Mouse (Mus musculus) layer of hippocampus, adult 2 months (tissue): ENCODE measurements around the gene Sec24a. TPM values are rescaled to one million over a fixed set of nuclear protein-coding genes. Genes with fewer than 3 reads are reported as not detected.
"Not testable (repeated sequence)": the region's sequence is repeated elsewhere in the genome, so short reads cannot be mapped to it uniquely, and the experiment has no call there.

Experiments
- DNase-seq, 2 experiments: peaks; one replicate each; pipeline ENCODE4 v3.0.0; 2022; ENCODE audit warnings: low spot score in 2 of 2
- H3K27ac ChIP-seq: fragments of 200-600 bp; 2 replicates; pipeline ENCODE4 v1.8.1; 2022
- H3K4me3 ChIP-seq: fragments of 200-600 bp; 2 replicates; pipeline ENCODE4 v1.8.1; 2022; ENCODE audit warnings: mild to moderate bottlenecking
- CTCF ChIP-seq: fragments of 200-600 bp; conservative IDR thresholded peaks from 2 replicates; pipeline ENCODE4 v1.8.1; 2022; ENCODE audit warnings: antibody characterized with exemption, mild to moderate bottlenecking, moderate library complexity
- total RNA-seq, 2 experiments: library from RNA; stranded (reverse); gene quantifications; 2 replicates each; pipeline ENCODE4 v1.2.3; 2021

The Sec24a gene
- total RNA-seq, 2 experiments from 2014 or later: 17.6 to 21.6 TPM

DNA sequence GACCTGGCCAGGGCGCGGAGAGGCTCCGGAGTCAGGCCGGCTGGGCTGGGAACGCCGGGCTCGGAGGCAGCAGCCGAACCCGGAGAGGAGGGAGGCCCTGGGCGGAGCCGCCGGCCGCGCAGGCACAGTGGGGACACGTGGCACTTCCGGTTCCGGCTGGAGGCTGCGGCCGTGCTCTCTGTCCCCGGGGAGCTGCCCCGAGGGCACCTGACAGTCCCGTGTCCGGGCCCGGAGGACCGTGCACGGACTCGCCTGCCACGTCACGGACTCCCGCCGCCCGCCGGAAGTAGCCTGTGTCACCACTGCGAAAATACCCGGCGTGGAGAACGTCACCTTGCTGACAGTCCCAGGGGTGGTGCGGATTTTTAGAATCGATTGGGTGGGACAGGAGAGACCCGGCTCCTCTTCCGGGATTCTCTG is 7.1 kb downstream of the Sec24a start:
- no peak for TF ChIP-seq CTCF
- Histone ChIP-seq H3K4me3 (peak overlapping the region; percentile 74), H3K27ac (peak overlapping the region; percentile 88)
- DNase-seq: peak; percentile 89 to 91

DNA sequence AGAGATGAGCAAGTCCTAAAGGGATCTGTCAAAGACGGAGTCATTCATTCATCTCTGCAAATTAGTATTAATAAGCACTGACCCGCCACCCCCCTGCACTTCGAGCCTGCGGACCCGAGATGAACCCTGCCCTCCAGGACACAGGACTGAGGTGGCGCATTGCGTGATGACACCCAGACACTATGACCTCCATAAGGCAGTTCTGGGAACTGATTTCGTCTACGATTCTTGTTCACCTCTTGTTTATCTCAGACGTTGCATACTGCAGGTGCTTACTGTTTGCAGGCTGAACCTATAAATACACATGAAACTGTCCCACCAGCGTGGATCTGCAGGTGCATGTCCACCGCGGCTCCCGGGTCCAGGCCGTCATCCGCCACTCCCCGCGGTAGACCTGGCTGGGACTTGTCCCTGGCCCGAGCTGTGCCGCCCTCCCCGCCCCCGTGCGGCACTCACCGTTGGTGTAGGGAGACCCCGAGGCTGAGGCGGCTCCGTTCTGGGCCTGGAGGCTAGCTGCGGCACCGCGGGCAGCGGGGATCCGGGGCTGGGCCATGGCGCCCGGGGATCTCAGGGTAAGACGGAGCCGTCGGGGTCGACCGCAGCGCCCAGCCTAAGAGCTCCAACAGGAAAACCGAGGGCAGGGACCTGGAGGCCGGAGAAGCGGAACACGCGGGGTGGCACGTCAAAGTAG is 7.7 kb downstream of the Sec24a start:
- Histone ChIP-seq H3K27ac (peak overlapping the region; percentile 88), H3K4me3 (peak overlapping the region; percentile 74)
- TF ChIP-seq CTCF: 0 out of 2 replicates have a peak, but pooled peaks have one; percentile 9
- DNase-seq: peak; percentile 9 to 12

DNA sequence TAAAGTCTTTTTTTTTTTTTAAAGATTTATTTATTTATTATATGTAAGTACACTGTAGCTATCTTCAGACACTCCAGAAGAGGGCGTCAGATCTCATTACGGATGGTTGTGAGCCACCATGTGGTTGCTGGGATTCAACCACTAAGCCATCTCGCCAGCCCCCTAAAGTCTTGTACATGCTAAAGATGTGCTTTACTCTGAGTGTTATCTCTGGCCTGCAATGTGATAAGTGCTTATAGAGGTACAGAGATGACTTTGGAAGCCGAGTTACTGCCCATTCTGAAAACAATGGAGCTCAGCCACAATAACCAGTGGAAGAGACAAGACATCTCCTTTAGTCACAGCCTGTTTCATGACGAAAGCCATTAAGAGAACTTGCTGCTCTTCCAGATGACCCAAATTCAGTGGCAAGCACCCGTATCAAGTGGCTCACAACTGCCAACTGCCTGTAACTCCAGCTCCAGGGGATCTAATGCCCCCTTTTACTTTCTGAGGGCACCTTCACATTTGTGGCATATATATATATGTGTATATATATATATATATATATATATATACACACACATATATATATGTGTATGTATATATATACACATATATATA is 11.7 kb downstream of the Sec24a start:
- not testable (repeated sequence) for H3K27ac ChIP-seq, H3K4me3 ChIP-seq, DNase-seq
- TF ChIP-seq CTCF: peak; percentile 20; the same call in 1 of the 2 replicates

DNA sequence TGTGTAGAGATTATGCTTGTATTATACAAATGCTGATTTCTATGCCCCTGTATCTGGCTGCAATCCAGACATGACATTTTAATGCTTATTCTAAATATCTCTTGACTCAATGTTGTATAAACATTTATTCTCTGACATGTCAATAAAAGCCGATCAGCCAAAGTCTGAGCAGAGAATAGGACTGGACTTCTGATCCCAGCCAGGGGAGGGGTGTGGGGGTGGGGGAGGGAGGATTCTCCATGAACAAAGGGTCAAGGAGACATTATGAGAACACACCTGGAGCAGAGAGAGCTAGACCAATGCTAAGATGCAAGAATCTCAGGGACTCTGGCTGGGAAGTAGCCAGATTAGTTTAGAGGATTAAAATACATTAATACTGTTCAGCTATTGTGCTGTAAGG is 17.3 kb downstream of the Sec24a start:
- Histone ChIP-seq H3K27ac (no peak overlapping the region), H3K4me3 (no peak overlapping the region)
- no peak for TF ChIP-seq CTCF
- DNase-seq: no peak

DNA sequence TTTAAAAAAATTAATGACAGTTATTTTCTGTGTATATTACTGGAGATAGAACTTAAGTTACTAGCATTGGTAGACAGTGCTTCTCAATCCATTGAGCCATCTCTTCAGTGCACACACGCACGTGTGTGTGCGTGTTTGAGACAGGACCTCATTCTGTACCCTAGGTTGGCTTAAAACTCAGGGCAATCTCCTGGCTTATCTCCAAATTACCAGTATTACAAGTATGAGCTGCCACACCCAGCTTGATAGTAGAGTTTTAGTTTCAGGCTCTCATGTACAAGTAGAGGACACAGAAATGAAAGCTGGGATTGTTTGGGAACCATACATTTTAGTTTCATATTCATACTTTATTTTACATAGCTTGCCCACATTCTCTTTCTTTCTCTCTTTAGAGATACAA is 22.7 kb downstream of the Sec24a start:
- TF ChIP-seq CTCF: no peak
- DNase-seq: no peak
- Histone ChIP-seq H3K27ac (no peak overlapping the region), H3K4me3 (no peak overlapping the region)

DNA sequence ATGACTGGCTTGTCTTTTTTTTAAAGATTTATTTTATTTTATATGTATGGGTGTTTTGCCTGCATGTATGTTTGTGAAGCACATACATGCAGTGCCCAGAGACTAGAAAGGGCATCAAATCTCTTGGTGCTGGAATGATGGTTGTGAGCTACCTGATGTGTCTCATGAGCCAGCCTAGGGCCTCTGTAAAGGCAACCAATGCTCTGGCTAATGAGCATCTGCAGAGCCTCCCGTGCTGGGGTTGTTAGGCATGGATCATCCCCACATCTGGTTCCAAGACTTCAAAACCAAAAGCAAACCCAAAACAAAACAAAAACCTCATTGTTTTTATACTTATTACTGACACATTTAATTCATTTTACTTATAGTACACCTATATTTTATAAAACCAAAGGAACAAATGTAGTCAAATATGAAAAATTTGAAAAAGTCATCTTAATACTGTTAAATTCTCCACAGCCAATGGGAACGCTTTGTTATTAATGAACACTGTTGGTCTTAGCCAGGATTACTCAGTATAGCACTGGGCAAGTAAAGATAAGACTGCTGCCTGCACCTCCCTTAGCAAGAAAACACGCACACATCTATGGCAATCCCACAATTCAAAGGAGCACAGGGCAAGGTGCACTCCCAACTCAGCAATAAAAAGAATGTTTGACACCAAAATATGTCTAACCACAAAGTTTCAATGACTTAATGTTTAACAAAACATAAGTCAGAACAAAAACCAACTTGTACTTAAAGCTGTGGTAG is 24.6 kb downstream of the Sec24a start:
- H3K4me3 ChIP-seq: no peak overlapping the region
- H3K27ac ChIP-seq: no peak overlapping the region
- no peak for TF ChIP-seq CTCF
- no peak for DNase-seq

DNA sequence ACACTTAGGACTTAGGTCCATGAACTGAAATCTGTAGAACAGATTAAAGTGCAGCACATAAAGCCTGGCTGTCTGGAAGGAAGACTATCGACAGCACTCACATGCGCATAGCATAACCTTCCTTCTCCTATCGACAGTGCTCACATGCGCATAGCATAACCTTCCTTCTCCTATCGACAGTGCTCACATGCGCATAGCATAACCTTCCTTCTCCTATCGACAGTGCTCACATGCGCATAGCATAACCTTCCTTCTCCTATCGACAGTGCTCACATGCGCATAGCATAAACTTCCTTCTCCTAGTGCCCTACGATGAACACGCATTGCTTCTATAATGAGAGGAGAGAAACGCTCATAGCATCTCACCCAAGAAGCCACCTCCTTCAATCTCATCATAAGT is 29.2 kb downstream of the Sec24a start:
- H3K27ac ChIP-seq, H3K4me3 ChIP-seq, DNase-seq: not testable (repeated sequence)

DNA sequence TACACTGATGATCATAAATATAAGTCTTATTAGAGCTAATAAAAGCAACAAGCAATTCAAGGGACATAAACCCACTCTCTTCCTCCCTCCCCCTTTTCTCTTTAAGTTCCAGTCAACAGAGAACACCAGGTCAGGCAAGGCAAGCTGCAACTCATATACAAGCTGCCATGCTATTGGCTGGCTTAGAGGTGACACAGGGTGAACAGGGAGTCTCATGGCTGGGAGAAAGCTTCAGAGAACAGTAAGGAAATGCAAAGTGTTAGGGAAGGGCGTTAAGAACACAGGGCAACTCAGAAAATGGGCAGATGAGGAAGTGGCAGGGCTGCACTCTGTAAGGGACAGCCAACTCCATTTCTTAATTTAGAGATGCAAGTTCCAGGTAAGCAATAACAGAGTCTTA is 30.6 kb downstream of the Sec24a start:
- DNase-seq: no peak
- H3K4me3 ChIP-seq: no peak overlapping the region
- TF ChIP-seq CTCF: no peak
- H3K27ac ChIP-seq: no peak overlapping the region

DNA sequence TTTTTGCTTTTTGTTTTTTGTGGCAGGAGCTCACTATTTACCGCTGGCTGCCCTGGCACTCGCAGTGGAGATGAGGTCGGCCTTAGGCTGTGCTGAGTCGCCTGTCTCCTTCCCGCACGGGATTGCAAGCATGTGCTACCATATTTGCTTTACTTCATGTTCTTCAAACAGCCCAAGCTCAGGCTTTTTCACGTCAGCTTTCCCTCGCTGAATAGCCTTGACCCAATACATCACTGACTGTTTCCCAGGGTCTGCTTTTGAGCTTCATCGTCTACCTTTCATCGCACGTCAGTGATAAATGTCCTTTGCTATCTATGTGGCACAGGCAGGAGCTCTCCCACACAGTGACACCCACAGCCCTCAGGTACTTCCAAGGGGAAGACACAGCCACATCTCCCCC is 42.4 kb downstream of the Sec24a start:
- Histone ChIP-seq H3K27ac (no peak overlapping the region), H3K4me3 (no peak overlapping the region)
- DNase-seq: no peak
- no peak for TF ChIP-seq CTCF

DNA sequence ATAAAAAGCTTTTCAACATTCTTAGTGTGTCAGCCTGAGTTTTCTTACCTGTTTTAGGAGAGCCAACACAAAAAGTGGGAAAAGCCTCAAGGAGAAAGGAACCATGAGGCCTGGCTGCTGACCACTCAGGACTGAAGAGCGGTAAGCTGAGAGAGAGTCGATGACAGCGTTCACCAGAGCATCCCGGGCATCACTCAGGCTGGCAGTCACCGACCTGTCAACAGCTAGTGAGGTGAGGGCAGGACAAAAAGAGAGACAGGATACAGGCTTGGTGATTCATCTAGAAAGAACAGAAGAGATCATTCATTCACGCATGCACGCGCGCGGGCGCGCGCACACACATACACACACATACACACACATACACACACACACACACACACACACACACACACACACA is 56.4 kb downstream of the Sec24a start:
- no peak overlapping the region for H3K27ac ChIP-seq
- H3K4me3 ChIP-seq: no peak overlapping the region
- TF ChIP-seq CTCF: no peak
- no peak for DNase-seq

DNA sequence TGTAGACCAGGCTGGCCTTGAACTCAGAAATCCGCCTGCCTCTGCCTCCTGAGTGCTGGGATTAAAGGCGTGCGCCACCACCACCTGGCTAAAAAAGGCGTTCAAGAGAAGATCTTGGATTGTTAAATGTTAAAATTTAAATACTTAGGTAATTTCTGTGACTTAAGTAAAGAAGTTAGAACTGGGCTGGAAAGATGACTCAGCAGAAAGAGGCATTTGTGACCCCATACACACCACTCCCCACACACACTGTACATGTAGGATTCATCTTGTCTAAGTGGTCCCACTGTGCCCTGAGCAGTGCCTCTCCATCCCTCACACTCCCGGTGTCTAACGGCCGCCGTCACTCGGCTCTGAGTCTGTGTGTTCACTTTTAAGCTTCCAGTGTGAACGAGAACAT is 57.0 kb downstream of the Sec24a start:
- TF ChIP-seq CTCF: no peak
- Histone ChIP-seq H3K27ac (no peak overlapping the region), H3K4me3 (no peak overlapping the region)
- DNase-seq: no peak

DNA sequence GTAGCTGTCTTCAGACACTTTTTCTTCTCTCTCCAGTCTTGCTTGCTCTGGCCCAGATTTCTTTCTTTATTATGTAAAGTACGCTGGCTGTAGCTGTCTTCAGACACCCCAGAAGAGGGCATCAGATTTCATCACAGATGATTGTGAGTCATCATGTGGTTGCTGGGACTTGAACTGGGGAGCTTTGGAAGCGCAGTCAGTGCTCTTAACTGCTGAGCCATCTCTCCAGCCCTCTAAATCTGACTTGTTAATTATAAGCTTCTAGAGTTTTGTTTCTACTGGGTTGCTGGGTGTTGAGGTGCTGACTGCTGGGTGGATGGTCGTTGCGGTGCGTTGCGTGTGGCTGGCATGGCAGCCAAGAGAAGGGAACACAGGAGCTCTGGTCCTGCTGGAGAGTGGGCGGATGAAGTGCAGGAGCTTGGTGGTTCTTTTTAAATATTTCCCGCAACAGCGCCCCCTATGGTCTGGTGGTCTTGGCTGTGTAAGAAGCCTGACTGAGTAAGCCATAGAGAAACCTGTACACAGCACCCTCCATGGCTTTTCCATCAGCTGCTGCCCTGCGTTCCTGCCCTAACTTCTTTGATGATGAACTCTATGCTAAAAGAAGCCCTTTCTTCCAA is 59.9 kb downstream of the Sec24a start:
- DNase-seq: no peak
- peak; percentile 61 for TF ChIP-seq CTCF
- Histone ChIP-seq H3K4me3 (no peak overlapping the region), H3K27ac (no peak overlapping the region)

DNA sequence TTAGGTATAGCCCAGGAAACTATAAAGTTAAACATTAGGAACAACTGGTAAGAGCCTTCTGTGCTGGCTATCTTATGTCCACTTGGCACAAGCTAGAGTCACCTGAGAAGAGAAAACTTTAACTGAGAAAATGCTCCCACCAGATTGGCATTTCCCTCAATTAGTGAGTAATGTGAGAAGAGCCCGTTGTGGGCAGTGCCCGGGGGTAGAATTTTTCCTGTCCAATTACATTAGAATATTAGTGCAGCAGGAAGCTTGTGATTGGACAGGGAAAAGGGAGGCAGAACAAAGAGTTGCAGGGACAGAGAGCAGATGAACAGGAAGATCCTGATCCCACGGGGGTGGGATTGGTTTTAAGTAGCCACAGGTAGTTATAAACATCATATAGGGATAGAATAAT is 60.6 kb downstream of the Sec24a start:
- TF ChIP-seq CTCF: no peak

More for the DNA sequence above, 60.6 kb downstream of the Sec24a start:
- no peak overlapping the region for H3K27ac ChIP-seq
- no peak for DNase-seq
- no peak overlapping the region for H3K4me3 ChIP-seq
